Mouse (Mus musculus): ENCODE results near the gene Plin2.
A peak's percentile ranks its signal among the peaks of the same experiment; 100 is the strongest.

The Plin2 gene

DNA sequence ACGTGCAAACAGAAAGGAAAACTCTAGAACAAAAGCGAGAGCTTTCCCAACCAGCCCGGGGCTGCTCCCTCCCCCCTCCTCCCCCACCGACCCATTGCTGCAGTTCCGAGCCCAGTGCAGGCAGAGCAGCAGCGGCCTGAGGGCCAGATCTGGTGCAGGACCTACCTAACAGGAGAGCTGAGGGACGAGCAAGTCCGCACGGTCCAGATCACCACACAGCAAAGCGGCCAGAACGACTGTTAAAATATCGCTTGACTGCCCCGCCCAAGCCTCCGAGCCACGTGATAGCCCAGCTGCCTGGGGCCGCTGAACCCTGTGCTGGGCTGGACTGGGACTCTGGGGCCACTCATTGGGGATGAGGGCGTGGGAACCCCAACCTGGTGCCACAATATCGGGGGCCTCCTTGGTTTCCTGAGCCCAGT lies at the start of gene Plin2:
Gene Plin2, minus strand, starts transcription at position 281 of the 422 bp plus-strand sequence.
- peak; percentile 77 for DNase-seq (ENCODE audit: low spot score)

GRCm38 (mm10) chr4:86718878-86719577 lies 49.2 kb upstream of the Plin2 start:
- no peak for DNase-seq (ENCODE audit: low spot score)

- no peak for DNase-seq (ENCODE audit: low spot score)
Observed at GRCm38 (mm10) chr4:86717176-86717575, 47.3 kb upstream of the Plin2 start.

DNA sequence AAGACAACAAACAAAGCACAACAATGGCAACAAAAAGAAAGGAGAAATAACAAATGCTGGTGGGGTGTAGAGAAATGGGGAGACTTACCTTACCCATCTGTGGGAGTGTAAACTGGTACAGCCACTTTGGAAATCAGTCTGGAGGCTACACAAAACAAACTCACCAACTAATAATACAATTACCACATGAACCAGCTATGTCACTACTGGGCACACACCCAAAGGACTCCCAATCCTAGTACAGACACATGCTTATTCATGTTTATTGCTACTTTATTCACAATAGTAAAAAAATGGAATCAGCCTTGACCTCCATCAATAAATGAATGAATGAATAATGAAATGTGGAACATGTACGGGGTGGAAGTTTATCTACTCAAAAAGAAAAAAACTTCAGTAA lies 45.5 kb upstream of the Plin2 start:
- no peak for DNase-seq (ENCODE audit: low spot score)

GRCm38 (mm10) chr4:86713518-86713917 lies 43.7 kb upstream of the Plin2 start:
- DNase-seq (ENCODE audit: low spot score), result no peak

DNA sequence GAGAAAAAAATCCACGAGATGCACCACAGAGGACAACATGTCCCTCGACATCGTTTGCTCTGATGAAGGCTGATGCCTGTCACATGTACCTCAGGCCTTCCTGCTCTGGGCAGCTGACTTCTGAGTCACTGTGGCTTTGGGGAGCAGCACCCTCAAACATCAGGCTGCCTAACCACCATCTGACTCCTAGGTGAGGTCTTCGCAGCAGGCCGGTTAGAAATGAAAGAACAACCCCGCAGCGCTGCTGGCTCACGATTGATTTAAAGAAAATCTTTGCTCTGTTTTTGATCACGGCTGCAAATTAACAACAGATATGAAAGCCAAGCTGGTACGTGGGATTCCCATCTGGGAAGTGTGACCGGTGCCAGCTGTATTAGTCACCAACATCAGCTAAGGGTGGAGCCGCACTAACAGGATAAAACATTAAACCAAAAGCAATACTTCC lies 42.9 kb upstream of the Plin2 start:
- no peak for DNase-seq (ENCODE audit: low spot score)

- no peak for DNase-seq (ENCODE audit: low spot score)
Observed at GRCm38 (mm10) chr4:86710666-86711215, 40.9 kb upstream of the Plin2 start.

DNA sequence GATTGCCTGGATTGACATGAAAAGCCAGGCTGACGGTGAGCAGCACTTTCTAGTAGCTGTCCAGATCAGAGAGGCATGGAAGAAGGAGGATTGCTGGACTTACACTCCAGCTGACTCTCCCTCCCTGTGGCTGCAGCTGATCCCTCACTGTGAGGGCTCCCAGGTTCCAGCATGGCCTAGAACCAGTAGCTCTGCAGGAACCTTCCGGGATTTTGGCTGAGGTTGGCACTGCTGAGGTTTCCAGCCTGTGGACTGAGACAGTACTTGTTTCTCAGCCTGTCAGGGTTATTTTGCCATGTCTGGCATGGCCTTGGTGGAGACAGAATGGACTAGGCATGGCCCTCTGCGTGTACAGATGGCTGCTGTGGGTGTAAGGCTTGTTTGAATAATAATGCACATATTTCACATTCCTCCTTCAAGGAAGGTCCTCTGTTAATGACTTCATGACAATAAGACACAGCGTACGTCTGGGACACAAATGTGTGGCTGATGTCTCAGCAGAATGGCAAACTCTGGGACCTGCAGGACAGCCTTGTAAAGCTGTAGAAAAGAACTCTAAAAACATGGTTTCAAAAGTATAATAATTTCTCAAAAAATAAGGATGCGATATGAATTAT lies 40.3 kb upstream of the Plin2 start:
- no peak for DNase-seq (ENCODE audit: low spot score)

DNA sequence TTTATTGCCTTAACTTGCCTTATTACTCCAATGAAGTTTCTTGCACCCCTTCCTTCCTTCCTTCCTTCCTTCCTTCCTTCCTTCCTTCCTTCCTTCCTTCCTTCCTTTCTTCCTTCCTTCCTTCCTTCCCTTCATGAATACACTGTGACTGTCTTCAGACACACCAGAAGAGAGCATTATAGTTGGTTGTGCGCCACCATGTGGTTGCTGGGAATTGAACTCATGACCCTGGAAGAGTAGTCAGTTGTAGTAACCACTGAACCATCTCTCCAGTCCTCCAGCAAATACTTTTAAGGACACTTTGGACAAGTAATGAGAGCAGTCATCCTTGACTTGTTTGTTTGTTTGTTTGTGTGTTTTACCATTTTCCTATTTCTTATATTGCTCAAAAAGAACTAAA lies 38.9 kb upstream of the Plin2 start:
- no peak for DNase-seq (ENCODE audit: low spot score)

GRCm38 (mm10) chr4:86699161-86699865 lies 29.5 kb upstream of the Plin2 start:
- DNase-seq (ENCODE audit: low spot score), result no peak

- peak; percentile 59 for DNase-seq (ENCODE audit: low spot score)
Observed at GRCm38 (mm10) chr4:86696890-86697289, 27.0 kb upstream of the Plin2 start.

DNA sequence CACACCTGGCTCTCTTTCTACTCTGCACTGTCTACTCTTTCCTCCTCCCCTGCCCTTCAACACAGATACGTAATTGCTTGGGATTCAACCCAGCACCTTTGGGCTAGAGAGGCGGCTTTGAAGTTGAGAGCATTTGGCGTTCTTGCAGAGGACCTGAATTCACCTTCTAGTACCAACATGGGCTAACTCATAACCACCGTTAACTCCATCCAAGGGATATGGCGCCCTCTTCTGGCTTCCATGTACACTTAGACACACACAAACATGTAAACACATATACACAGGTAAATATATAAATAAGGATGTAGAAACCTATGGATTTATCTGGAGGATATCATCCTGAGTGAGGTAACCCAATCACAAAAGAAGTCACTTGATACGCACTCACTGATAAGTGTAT lies 25.2 kb upstream of the Plin2 start:
- peak; percentile 74 for DNase-seq (ENCODE audit: low spot score)

- DNase-seq (ENCODE audit: low spot score), result no peak
Observed at GRCm38 (mm10) chr4:86692931-86693330, 23.1 kb upstream of the Plin2 start.

- DNase-seq (ENCODE audit: low spot score), result no peak
Observed at GRCm38 (mm10) chr4:86691290-86691689, 21.4 kb upstream of the Plin2 start.

- no peak for DNase-seq (ENCODE audit: low spot score)
Observed at GRCm38 (mm10) chr4:86690768-86691167, 20.9 kb upstream of the Plin2 start.

DNA sequence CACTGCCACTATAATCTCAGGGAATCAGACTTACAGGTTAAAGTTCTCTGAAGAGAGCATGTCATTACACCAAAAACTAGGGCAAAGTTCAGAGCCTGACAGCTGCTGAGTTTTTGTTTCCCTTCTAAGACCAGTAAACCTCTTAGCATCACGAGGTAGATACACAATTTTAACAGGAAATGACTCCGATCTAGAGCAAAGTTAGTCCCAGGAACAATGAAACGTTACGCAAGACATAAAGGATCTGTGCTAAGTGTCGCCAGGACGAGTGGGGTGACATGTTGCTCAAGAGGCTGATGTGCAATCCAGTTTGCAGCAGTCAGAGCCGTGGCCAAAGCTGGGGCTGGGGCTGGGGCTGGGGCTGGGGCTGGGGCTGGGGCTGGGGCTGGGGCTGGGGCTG lies 20.3 kb upstream of the Plin2 start:
- no peak for DNase-seq (ENCODE audit: low spot score)

DNA sequence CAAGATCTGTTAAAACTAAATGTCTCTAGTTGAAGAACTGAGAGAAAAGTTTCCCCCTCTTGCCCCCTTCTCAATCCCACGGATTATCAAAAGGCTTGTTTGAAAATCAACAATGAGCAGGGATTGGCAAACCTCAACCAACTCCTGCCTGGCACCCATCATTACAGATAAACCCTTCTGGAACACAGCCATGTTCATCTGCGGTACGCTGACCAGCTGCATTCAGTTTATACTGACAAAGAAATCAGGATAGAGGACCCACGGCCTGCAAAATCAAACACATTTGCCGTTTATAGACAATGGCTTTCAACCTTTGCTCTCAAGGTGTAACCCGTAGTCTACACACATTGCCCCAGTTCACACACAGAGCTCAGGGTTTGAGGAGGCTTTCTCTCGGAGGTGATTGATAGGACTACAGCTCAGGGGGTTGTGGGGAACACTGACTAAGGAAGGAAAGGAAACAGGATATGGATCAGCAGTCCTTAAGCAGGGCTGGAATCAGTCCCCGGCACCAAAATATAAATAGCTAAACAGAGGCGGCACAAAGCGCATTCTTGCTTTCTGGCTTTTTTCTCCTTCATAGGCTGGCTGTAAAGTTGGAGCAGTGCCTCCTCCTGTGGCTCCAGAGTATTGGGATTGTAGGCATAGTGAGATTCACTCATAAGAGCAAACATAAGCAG lies 19.3 kb upstream of the Plin2 start:
- DNase-seq (ENCODE audit: low spot score), result no peak

DNA sequence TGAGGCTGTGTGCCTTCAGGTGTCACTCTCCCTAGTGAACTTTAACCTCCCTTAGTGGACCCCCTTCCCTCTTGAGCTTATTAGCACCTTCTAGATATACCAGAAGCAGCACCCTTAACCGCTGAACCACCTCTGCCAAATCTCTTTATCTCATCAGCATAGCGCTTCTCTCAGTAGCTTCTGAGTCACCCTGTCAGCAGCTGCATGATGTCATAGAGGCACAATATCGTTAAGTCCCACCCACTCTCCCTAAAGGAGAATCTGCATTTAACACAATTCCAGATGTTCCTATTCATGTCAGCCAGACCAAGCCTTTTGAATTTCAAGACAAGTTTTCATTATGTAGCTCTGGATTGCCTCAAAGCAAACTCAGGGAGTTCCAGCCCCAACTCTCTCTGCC lies 16.7 kb upstream of the Plin2 start:
- DNase-seq (ENCODE audit: low spot score), result no peak

DNA sequence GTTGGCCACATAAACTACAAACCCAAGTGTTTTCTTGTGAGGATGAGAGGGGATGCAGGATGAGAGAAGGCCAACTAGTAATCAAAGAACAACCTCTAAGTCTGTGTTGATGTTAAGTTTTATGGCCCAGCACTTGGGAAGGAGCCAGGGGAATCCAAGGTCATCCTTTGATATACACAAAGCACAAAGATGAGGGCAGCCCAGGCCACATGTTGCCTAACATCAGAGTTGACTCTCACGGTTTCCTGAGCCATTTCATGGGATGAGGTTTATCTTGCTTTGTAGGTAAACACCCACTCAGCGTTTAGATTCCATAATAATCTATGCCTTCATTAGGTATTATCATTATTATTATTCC lies 16.1 kb upstream of the Plin2 start:
- no peak for DNase-seq (ENCODE audit: low spot score)

DNA sequence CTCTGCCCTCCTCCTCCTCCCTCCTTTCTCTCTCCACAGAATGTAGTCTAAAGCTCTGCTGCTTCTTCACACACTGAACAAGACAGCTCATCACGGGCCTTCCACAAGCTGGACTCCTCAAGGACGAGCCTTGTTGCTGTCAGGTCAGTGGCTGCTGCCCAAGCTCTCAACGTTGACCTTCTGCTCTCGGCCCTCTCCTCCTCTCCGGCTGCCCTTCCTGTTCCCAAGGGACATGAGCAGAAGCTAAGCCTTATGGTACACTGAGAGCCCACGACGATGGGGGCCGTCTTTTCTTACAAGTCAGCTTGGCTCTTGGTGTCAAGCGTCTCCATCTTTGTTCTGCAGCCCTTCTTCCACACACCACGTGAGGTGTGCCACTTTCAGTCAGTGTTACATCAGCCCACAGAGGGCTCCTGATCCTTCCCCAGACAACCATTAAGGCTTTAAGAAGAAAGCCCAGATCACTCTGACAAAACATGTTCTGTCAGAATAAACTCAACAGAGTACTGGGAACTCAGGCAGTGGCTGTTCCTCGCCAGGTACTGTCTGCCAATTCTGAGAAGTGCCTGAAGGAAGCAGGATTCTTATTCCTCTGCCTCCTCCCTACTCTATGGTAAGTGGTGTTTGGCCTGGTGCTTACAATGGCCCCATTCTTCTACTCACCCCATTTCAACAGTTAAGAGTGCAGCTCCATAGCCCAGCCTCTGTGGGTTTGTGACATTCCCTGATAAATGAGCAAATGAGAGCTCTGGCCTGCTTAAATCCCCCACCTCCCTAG lies 15.6 kb upstream of the Plin2 start:
- no peak for DNase-seq (ENCODE audit: low spot score)

- DNase-seq (ENCODE audit: low spot score), result no peak
Observed at GRCm38 (mm10) chr4:86684806-86685205, 14.9 kb upstream of the Plin2 start.

DNA sequence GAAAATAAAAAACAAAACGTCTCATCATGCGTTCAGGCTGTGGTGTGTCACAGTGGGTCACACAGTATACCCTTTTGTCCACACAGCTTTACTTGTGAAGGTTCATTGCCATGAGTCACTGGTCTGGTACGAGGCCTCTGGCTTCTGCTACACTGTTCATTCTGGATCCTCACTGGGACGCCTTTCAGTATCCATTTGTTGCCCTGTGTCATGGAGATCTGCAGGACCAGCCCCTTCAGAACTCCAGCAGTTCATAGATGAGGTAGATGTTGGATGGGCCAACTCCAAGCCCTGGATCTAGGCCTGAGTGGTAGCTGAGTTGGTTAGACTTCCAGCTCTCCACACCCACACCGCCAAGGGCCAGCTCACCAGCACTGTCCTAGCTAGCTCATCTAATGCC lies 13.9 kb upstream of the Plin2 start:
- DNase-seq (ENCODE audit: low spot score), result no peak

Data from c-Kit-positive CD71-positive TER-119-positive erythroid progenitor cells, embryonic 14.5 days (primary cell).